Mouse (Mus musculus) embryonic facial prominence, embryonic 10.5 days (tissue): ENCODE measurements around the gene Gm13694. TPM values are rescaled to one million over a fixed set of nuclear protein-coding genes. Genes with fewer than 3 reads are reported as not detected.
"Not testable (repeated sequence)": the region's sequence is repeated elsewhere in the genome, so short reads cannot be mapped to it uniquely, and the experiment has no call there.

Experiments used
- DNase-seq: peaks from one replicate; pipeline ENCODE4 v3.0.0-alpha.2; 2017; ENCODE audit warnings: low spot score
- H3K27ac ChIP-seq: fragments of 300-500 bp; sonication (generic); replicated peaks from 2 replicates; pipeline ENCODE4 v1.5.1; 2016; ENCODE audit warnings: mild to moderate bottlenecking
- H3K27me3 ChIP-seq: fragments of 300-500 bp; sonication (generic); replicated peaks from 2 replicates; pipeline ENCODE4 v1.6.1; 2016; ENCODE audit warnings: low read depth, mild to moderate bottlenecking; ENCODE audit not compliant: poor library complexity, severe bottlenecking
- H3K36me3 ChIP-seq: fragments of 300-500 bp; sonication (generic); replicated peaks from 2 replicates; pipeline ENCODE4 v1.6.1; 2016; ENCODE audit warnings: mild to moderate bottlenecking, moderate library complexity
- H3K4me1 ChIP-seq: fragments of 300-500 bp; sonication (generic); 2 replicates; pipeline ENCODE4 v1.6.1; 2016
- H3K4me3 ChIP-seq: fragments of 300-500 bp; sonication (generic); 2 replicates; pipeline ENCODE4 v1.5.1; 2016; ENCODE audit warnings: mild to moderate bottlenecking, moderate library complexity
- H3K9me3 ChIP-seq: fragments of 300-500 bp; sonication (generic); 2 replicates; pipeline ENCODE4 v1.6.1; 2016; ENCODE audit warnings: mild to moderate bottlenecking
- WGBS: fragments of 180-500 bp; shearing (Covaris S2); methylation state at CpG from one replicate; pipeline ENCODE4 v1.1.7; 2016; 5-methylcytosine and 5-hydroxymethylcytosine counted together
- polyA plus RNA-seq: library from polyadenylated mRNA; unstranded; fragments of >200 nt; fragmentation: Nextera tagmentation; extraction: Ambion mirVana; gene quantifications from 2 replicates; pipeline ENCODE4 v1.2.1, GENCODE M21; 2016

Gm13694 gene
- polyA plus RNA-seq, 1 experiment from 2014 or later: not detected

DNA sequence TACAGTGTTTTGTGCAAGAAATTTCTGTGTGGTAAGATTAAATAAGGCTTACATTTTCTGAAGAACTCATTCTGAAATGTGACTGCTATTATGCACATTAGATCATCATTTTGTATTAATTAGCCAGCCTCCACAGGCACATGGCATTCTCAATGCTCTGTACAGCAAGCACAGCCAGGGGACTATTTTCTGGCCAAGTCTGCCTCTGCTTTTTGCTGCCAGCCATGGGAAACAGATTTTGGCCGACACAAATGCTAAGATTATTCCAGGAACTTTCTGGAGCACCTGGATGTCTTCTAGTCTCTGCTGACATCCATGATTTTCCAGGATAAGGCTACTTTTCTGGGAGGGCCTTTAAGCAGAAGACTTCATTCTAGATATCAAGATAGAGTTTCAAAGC lies 30.2 kb downstream of the Gm13694 start:
- WGBS: 68% methylated on average over 1 of the region's 1 CpGs
- Histone ChIP-seq H3K4me3 (no peak overlapping the region), H3K9me3 (no peaks in the 10 kb centered on the region), H3K36me3 (no peaks in the 10 kb centered on the region), H3K4me1 (no peaks in the 10 kb centered on the region), H3K27ac (no peak overlapping the region), H3K27me3 (no peaks in the 10 kb centered on the region)
- DNase-seq: no peak

DNA sequence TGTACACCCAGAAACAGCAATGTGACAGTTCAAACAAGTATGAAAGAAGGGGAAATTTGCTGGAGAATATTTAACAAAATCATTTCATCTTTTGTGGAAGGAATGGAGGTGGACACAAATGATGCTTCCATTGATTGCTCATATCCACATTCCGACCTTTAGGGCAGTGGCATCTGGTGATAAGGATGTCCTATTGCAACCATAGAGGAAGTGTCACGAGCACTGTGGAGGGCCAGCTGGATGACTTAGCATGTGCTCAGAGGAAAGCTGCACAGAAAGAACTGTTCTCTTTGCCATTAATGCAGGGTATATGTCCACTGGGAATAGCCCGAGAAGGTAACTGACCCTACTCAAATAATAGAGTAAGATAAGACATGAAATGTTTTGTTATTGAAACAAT lies 31.1 kb downstream of the Gm13694 start:
- Histone ChIP-seq H3K4me1 (no peaks in the 10 kb centered on the region), H3K9me3 (no peaks in the 10 kb centered on the region), H3K27ac (no peak overlapping the region), H3K36me3 (no peaks in the 10 kb centered on the region), H3K4me3 (no peak overlapping the region), H3K27me3 (no peaks in the 10 kb centered on the region)
- WGBS: 77% methylated on average over 3 of the region's 3 CpGs
- DNase-seq: no peak

DNA sequence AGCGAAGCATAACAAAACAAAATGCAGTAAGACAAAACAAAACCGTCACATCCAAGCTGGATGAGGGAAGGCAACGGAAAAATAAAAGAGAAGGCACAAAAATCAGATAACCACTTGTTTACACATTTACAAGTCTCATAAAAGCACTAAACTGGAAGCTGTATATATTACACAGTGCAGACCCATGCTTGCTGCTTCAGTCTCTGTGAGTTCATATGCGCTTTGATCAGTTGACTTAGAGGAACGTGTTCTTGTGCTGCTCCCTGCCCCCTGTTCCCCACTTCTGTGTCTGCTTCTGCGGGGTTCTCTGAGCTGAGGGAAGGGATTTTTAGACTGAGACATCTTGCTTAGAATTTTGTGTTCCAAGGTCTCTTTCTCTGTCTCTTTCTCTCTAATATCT lies 35.8 kb downstream of the Gm13694 start:
- DNase-seq: no peak
- 82% methylated on average over 6 of the region's 6 CpGs for WGBS
- Histone ChIP-seq H3K4me1 (no peaks in the 10 kb centered on the region), H3K4me3 (no peak overlapping the region), H3K9me3 (no peaks in the 10 kb centered on the region), H3K27me3 (no peaks in the 10 kb centered on the region), H3K36me3 (no peaks in the 10 kb centered on the region), H3K27ac (no peak overlapping the region)

DNA sequence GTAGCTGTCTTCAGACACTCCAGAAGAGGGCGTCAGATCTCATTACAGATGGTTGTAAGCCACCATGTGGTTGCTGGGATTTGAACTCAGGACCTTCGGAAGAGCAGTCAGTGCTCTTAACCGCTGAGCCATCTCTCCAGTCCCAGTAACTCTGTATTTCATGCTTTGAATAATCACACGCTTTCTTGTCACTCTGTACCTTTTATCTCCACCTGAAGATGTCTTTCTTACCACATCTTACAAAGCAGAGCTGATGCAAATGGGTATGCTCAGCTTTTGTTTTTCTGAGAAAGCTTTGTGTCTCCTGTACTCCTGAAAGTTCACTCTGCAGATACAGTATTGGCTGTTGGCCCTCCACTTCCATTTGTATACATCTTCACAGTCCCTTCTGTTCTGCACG lies 37.6 kb downstream of the Gm13694 start:
- WGBS: 79% methylated on average over 5 of the region's 5 CpGs
- not testable (repeated sequence) for H3K4me3 ChIP-seq, DNase-seq, H3K27me3 ChIP-seq, H3K27ac ChIP-seq, H3K36me3 ChIP-seq, H3K4me1 ChIP-seq, H3K9me3 ChIP-seq

DNA sequence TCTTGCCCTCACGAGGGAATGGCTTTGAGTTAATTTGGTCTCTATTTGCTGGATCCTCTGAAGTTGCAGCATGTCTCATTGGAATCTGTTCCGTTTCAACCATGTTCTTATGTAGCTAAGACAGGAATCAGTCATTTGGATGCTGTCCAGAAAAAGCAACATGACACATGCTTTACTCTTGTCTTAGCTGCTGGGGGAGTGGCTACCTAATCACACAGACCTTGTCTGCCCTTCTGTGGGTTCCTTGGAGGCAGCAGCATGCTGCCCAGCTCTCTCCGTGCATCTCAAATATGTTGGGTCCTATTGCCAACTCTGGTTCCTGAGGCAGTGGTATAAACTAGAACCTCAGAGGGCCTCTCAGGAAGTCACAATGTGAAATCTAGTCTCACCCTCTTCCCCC lies 39.6 kb downstream of the Gm13694 start:
- no peak for DNase-seq
- no peaks in the 10 kb centered on the region for H3K27me3 ChIP-seq
- no peaks in the 10 kb centered on the region for H3K9me3 ChIP-seq
- 0 out of 2 replicates have a peak, but pooled peaks cover 3% of the 10 kb centered on the region for H3K4me1 ChIP-seq
- H3K4me3 ChIP-seq: no peak overlapping the region
- H3K27ac ChIP-seq: no peak overlapping the region
- 77% methylated on average over 3 of the region's 3 CpGs for WGBS
- H3K36me3 ChIP-seq: no peaks in the 10 kb centered on the region

DNA sequence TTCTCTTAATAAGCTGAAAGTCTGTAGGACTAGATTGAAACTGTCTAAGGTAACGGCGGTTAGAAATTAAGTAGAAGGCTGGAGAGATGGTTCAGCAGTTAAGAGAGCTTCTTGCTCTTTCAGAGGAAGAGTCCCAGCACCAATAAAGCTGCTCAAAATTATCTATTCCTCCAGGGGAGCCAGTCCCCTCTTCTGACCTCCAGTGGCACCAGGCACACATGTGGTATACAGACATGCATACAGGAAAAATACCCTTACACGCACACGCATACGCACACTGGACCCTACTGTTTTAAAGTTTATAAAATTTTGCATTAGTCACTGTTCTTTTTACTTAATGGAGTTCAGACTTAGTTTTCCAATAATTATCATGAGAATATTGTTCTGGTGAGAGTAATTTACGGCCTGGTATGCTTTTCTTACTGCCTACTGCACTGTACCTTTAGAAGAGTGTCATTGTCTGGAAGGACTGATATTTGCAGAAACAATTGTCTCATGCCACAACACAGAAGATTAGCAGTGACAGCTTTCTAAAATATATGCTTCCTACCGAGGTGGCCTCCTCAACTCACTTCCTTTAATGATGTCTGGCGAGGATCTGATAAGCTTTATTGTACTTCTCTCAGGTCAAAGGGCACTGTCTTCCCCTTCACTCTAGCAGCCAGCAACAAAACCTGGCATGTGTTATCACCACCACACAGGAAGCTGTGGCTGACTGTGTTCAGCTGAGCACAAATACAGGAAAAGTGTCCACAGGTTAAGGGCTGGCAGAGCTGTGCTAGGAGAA lies 41.0 kb downstream of the Gm13694 start:
- Histone ChIP-seq H3K27me3 (no peaks in the 10 kb centered on the region), H3K4me1 (0 out of 2 replicates have a peak, but pooled peaks cover 3% of the 10 kb centered on the region), H3K9me3 (no peaks in the 10 kb centered on the region), H3K36me3 (no peaks in the 10 kb centered on the region), H3K27ac (no peak overlapping the region), H3K4me3 (no peak overlapping the region)
- no peak for DNase-seq
- 73% methylated on average over 8 of the region's 8 CpGs for WGBS

DNA sequence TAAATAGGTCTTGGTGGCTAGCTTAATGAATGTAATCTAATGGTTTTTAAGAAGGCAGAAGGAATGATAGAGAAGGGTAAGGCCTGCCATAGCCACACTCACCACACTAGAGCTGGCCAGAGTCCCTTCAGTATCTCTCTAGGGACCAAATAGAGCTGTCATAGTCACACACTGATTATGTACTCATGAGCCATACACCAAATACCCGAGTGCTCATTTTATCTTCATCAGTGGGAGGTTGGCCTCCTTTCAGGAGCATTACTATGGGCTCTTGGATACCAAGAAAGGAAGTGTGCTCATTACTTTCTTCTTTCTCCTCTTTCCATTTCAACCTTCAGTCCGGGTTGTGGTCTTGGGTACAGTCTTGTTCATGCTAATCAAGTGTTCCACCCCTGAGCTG lies 43.2 kb downstream of the Gm13694 start:
- Histone ChIP-seq H3K27ac (no peak overlapping the region), H3K9me3 (no peaks in the 10 kb centered on the region), H3K4me3 (no peak overlapping the region), H3K4me1 (0 out of 2 replicates have a peak, but pooled peaks cover 3% of the 10 kb centered on the region), H3K27me3 (no peaks in the 10 kb centered on the region), H3K36me3 (no peaks in the 10 kb centered on the region)
- no peak for DNase-seq
- 85% methylated on average over 2 of the region's 2 CpGs for WGBS

DNA sequence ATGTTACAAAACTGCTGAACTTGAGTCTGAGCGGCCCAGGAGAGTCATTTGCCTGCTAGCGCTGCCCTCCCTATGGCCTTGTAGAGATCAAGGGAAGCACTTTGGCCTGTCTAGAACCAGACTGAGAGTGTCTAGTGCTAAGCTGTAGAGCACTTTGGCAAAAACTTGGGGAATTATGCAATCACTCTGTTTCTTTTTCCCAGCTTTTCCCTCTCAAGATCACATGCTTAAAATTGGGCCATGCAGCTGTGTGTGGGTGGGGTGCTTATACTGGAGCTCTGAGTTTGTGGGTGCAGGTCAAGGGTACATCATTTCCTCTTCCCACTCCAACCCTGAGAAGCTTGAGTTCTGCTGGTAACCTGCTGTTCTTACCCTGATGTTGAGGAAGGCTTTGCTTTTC lies 44.2 kb downstream of the Gm13694 start:
- Histone ChIP-seq H3K9me3 (no peaks in the 10 kb centered on the region), H3K27ac (no peak overlapping the region), H3K4me3 (no peak overlapping the region), H3K36me3 (no peaks in the 10 kb centered on the region), H3K27me3 (no peaks in the 10 kb centered on the region), H3K4me1 (0 out of 2 replicates have a peak, but pooled peaks cover 3% of the 10 kb centered on the region)
- 88% methylated on average over 2 of the region's 2 CpGs for WGBS
- no peak for DNase-seq

DNA sequence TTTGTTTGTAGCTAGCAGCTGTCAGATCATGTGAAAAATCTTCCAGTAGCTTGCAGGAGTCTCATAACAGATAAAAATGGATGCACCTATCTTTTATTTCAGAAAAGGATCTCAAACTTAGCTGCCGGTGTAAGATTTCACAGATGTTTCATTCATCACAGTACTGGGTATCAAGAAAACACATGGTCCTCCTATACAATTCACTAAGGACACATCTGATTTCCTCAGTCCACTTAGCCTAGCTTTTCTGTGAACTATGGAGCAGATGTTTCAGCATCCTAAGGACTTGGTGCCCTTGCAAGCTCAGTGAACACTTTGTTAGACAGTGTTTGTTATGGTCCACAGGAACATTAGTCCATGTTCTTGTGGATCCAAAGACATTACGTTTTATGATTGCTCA lies 44.6 kb downstream of the Gm13694 start:
- 92% methylated on average over 2 of the region's 2 CpGs for WGBS
- no peaks in the 10 kb centered on the region for H3K27me3 ChIP-seq
- H3K4me1 ChIP-seq: 0 out of 2 replicates have a peak, but pooled peaks cover 3% of the 10 kb centered on the region
- H3K9me3 ChIP-seq: no peaks in the 10 kb centered on the region
- H3K4me3 ChIP-seq: no peak overlapping the region
- no peaks in the 10 kb centered on the region for H3K36me3 ChIP-seq
- no peak overlapping the region for H3K27ac ChIP-seq
- DNase-seq: no peak

DNA sequence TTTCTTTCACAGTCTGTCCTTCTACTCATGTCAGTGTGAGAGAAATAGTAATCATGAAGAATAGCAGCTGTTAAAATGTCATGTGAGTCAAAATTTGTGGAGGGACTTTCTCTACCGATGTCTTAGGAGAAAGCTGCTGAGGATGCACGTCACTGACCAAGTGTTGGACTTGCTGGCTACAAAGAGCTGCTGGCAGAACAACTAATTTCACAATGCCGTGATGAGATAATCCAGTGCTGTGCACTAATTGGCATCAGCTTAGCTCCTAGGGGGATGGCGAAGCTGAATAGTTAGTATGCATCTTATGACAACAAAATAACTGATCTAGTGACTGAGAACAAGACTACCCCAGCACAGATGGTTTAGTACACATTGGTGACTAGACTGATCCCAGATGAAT lies 46.5 kb downstream of the Gm13694 start:
- Histone ChIP-seq H3K9me3 (no peaks in the 10 kb centered on the region), H3K27me3 (no peaks in the 10 kb centered on the region), H3K4me3 (no peak overlapping the region), H3K27ac (no peak overlapping the region), H3K36me3 (no peaks in the 10 kb centered on the region), H3K4me1 (no peaks in the 10 kb centered on the region)
- 70% methylated on average over 4 of the region's 4 CpGs for WGBS
- no peak for DNase-seq

Other genes starting within 250 kb of the Gm13694 start
- gene Fam171b, start 166.3 kb upstream of the Gm13694 start, polyA plus RNA-seq: 18.5 and 19.4 TPM in 2 replicates
- not detected in 2 replicates for gene Zswim2, start 37.7 kb upstream of the Gm13694 start, polyA plus RNA-seq
- gene Gm13698, start 23.2 kb upstream of the Gm13694 start, polyA plus RNA-seq: not detected in 2 replicates
- not detected in 2 replicates for gene Gm13693, start 17.4 kb upstream of the Gm13694 start, polyA plus RNA-seq
- gene Gm13695, start 11.6 kb upstream of the Gm13694 start, polyA plus RNA-seq: not detected in 2 replicates
- not detected in 2 replicates for gene Gm13696, start 5.8 kb upstream of the Gm13694 start, polyA plus RNA-seq
- gene Gm13697, start 5.8 kb downstream of the Gm13694 start, polyA plus RNA-seq: not detected in 2 replicates
- gene Gm13691, start 11.6 kb downstream of the Gm13694 start, polyA plus RNA-seq: not detected in 2 replicates